Mouse (Mus musculus) CH12F3 (cell line): ENCODE data around the gene Ocm.
"Not testable (repeated sequence)": the region's sequence is repeated elsewhere in the genome, so short reads cannot be mapped to it uniquely, and the experiment has no call there.

Experiments
- in situ Hi-C: fragments of 300-500 bp; cut with MboI; formaldehyde crosslinking; loops from 2 replicates; pipeline ENCODE4 v1.14.3; 2020; ENCODE audit warnings: low sequenced_read_pairs

The Ocm gene

DNA sequence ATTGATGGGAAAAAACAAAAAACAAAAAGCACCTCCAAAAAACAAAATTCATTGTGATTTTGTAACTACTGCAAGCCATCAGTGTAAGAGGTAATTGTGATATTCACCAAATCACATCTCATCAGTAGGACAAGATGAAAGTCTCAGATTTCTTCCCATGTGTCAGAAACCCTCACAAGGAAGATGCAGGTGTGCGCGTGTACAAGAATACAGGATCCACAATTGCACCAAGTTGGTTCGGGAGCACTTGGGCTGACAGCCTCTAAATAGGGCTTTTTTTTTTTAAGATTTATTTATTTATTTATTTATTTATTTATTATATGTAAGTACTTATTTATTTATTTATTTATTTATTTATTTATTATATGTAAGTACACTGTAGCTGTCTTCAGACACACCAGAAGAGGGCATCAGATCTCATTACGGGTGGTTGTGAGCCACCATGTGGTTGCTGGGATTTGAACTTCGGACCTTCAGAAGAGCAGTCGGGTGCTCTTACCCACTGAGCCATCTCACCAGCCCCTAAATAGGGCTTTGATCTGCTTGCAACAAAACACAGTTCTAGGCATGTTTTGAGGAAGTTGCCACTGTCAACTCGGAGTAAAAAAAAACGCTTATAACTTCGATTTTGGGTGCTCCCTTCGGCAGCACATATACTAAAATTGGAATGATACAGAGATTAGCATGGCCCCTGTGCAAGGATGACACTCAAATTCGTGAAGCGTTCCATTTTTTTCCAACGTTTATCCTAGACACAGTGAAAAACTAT, 12.9 kb downstream of the Ocm start:
- in situ Hi-C loops: not testable (repeated sequence)

DNA sequence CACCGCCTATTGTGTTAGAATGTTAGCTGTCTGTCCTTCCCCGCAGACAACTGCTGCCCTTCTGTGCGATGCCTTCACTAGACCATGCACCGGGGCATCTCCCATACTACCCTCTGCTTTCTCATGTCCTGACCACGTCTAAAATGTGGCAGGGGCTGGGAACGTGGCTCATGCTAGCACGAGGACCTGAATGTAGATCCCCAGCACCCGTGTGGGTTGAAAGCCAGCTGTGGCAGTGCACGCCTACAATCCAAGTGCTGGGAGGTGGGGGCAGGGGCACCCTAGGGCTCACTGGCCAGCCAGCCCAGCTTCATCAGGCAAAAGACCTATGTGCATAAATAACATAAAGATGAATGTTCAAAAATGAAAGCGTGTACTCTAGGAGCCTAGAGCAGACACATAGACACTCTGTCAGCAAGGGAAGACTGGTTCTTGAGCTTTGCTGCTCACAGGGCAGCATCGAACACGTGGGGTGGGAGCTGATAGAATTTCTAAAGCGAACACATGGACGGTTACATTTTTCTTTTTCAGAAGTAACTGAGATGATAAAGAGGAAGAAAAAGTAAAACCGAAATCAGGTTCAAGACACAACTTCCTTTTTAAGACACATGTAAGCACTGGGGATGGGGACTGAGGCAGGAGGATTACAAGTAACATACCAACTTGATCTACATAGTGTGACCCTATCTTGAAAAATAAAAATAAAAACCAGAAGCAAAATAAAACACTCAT, 23.8 kb downstream of the Ocm start:
- in situ Hi-C loops: no loop called here

GRCm38 (mm10) chr5:143999409-143999808, 27.1 kb downstream of the Ocm start:
- in situ Hi-C loops: no loop called here

- in situ Hi-C loops: no loop called here
These were observed 31.7 kb downstream of the Ocm start for GRCm38 (mm10) chr5:143994632-143995365.

- in situ Hi-C loops: no loop called here
These were observed 32.6 kb downstream of the Ocm start for GRCm38 (mm10) chr5:143993849-143994248.

GRCm38 (mm10) chr5:143993260-143993659, 33.2 kb downstream of the Ocm start:
- in situ Hi-C loops: no loop called here

GRCm38 (mm10) chr5:143992661-143993060, 33.8 kb downstream of the Ocm start:
- in situ Hi-C loops: no loop called here

DNA sequence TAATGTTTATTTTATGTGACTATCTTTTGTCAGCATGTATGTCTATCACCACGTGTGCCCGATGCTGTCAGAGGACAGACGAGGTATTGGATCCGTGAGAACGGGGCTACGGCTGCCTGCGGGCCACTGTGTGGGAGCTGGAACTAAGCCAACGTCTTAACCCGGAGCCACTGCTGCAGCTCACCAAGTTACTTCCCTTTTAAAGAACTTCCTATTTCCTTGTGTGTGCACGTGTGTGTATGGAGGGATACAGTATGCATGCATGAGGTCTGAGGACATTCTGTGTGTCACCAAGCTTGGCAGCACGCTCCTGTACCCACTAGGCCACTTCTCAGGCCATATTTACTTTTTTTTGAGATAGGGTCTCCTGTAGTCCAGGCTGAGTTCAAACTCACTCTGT, 36.4 kb downstream of the Ocm start:
- in situ Hi-C loops: no loop called here

GRCm38 (mm10) chr5:143989046-143989445, 37.4 kb downstream of the Ocm start:
- in situ Hi-C loops: no loop called here

DNA sequence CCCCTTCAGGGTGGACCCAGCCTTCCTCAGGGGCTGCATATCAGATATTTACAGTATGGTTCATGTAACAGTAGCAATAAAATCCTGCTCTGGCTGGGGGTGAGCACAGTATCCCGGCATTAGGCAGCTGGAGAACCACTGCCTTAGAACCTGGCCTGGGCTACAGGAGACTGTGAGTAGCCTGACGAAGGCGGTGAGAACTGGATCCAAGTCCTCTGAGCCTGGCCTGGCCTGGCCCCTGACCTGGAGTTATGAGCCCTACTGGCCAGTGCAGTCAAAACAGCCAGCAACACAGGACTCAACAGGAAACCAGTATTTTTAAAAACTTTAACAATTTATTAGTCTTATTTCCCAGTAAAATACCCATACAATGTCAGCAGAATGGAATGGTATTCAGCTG, 38.9 kb downstream of the Ocm start:
- in situ Hi-C loops: no loop called here

- in situ Hi-C loops: no loop called here
These were observed 41.1 kb downstream of the Ocm start for GRCm38 (mm10) chr5:143985381-143985780.

GRCm38 (mm10) chr5:143982361-143982760, 44.1 kb downstream of the Ocm start:
- in situ Hi-C loops: no loop called here

GRCm38 (mm10) chr5:143980858-143981257, 45.6 kb downstream of the Ocm start:
- in situ Hi-C loops: no loop called here

DNA sequence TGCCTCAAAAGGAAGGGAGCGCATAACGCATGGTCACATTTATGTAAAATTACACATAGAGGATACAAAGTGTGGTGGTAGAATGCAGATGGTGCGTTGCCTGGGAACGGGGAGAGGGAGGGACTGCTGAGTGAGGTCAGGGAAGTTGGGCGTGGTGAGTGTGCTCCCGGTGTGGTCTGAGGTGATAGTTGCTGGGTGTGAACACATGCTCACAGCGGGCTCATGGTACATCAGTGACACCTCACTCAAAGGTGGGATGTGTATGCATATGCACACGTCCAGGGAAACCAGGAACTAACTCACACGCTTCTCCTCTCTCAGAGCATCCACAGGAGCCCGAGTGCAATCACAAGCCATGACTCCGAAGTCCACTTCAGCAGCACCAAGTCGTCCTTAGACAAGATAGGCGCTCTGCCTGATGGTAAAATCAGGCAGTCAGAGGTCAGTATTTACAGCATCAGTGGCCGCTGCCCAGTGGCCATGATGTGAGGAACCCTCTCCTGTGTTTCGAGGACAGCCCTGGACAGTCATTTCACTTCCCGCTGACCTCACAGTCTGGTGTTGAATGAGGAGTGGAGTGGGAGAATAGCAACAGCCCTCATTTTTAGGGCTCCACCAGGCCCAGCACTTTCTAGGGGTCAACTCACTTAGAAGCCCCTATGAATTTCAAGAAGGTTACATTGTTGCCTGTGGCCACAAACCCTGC, 49.6 kb downstream of the Ocm start:
- in situ Hi-C loops: no loop called here

- in situ Hi-C loops: no loop called here
These were observed 50.2 kb downstream of the Ocm start for GRCm38 (mm10) chr5:143976232-143976631.

DNA sequence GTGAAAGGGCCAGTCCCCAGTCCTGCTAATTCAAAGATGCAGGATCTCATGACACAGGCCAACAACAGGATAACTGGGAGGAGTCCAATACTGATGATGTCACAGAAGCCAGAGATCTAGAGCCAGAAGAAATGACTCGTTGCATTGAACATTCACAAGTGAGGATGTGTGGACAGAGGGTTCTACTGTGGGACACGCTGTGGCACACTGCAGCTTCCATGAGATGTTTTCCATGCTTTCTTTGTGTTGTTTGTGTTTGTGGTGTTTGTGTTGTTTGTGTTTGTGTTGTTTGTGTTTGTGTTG, 50.9 kb downstream of the Ocm start:
- in situ Hi-C loops: no loop called here

GRCm38 (mm10) chr5:143974931-143975630, 51.4 kb downstream of the Ocm start:
- in situ Hi-C loops: no loop called here

DNA sequence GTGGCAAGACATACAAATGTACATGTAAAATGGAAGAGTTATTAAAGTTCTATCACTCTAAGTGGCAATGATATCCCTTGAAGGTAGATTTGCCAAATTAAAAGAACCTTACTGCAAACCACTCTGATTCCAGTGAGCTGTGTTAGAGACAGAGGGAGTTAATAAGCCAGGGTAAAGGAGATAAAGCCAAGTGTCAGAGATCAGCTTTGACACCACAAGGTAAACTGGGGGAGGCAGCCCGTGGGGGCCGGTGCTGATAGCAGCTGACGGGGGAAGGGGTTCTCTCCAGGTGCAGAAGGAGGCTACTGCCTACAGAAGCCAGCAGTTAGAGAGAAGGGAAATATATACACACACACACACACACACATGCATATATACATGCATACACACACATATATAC, 53.8 kb downstream of the Ocm start:
- in situ Hi-C loops: no loop called here
